Mouse (Mus musculus) midbrain, embryonic 16.5 days (tissue): ENCODE measurements around the gene Col4a5. TPM values are rescaled to one million over a fixed set of nuclear protein-coding genes. Genes with fewer than 3 reads are reported as not detected.

ENCODE experiments used
- polyA plus RNA-seq: library from polyadenylated mRNA; unstranded; fragments of >200 nt; fragmentation: Nextera tagmentation; extraction: Ambion mirVana; gene quantifications from 2 replicates; pipeline ENCODE4 v1.2.1, GENCODE M21; 2015

Col4a5 gene
- polyA plus RNA-seq, 1 experiment from 2014 or later, result 6.9 TPM

Other genes starting within 250 kb of the Col4a5 start
- 2.2 TPM in 2 replicates for gene Col4a6, start 1.3 kb upstream of the Col4a5 start, polyA plus RNA-seq
- gene Irs4, start 249.9 kb downstream of the Col4a5 start, polyA plus RNA-seq, result 3.9 TPM in 2 replicates